Mouse (Mus musculus): ENCODE results near the gene Krtap19-2.

DNA sequence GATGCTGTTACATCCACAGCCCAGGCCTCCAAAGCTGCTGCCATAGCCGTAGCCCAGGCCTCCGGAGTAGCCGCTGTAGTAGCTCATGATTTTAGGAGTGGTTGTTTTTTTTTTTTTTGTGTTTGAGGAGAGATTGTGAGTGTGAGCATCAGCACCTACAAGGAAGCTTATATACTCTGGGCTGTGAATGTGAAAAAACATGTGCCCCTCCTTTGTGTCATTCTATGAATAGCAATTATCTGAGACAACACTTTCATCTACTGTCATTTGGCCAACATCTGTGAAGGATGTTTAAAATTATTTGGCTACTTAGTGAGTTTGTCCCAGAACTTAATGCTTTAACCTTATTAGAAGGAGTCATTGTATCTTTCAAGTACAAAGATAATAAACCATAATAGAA, at the start of gene Krtap19-2:
- TF ChIP-seq CTCF (IDR thresholded peaks at IDR 0.05; ENCODE audit: insufficient read depth, low read length) = no peak
- TF ChIP-seq POLR2A (IDR thresholded peaks at IDR 0.05; ENCODE audit: borderline replicate concordance, extremely low read depth, low read depth, low read length) = no peak
